Mouse (Mus musculus): Measurements from ENCODE around the gene Ccdc167. TPM values are rescaled to one million over a fixed set of nuclear protein-coding genes. Genes with fewer than 3 reads are reported as not detected.

The Ccdc167 gene
- polyA plus RNA-seq, 1 experiment, result 11.0 TPM

DNA sequence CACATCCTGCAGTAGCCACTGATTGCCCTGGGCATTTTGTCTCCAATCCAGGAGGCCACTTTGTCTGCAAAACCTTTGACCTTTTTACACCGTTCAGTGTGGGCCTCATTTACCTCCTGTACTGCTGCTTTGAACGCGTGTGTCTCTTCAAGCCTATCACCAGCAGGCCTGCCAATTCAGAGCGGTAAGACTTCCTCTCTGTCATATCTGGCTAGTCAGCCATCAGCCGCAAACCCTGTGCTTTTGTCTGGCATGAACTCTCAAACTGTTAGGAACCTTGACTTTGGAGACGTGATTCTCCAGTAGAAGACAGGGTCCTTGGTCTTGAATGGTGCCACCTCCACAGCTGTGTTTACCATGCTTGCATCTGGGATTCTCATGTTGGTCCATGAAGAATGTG is 26.6 kb downstream of the Ccdc167 start:
- no peak overlapping the region for H3K27ac ChIP-seq (ENCODE audit: insufficient read depth, low read length)
- TF ChIP-seq POLR2A (IDR thresholded peaks at IDR 0.05; ENCODE audit: low read depth, low read length), result no peak
- no peak for TF ChIP-seq CTCF (IDR thresholded peaks at IDR 0.05; ENCODE audit: borderline replicate concordance, insufficient read depth, low read length)
- H3K4me3 ChIP-seq (ENCODE audit: insufficient read depth, low read length), result no peak overlapping the region
- H3K4me1 ChIP-seq (ENCODE audit: control insufficient read depth, insufficient read depth, low read length), result no peaks in the 10 kb centered on the region

DNA sequence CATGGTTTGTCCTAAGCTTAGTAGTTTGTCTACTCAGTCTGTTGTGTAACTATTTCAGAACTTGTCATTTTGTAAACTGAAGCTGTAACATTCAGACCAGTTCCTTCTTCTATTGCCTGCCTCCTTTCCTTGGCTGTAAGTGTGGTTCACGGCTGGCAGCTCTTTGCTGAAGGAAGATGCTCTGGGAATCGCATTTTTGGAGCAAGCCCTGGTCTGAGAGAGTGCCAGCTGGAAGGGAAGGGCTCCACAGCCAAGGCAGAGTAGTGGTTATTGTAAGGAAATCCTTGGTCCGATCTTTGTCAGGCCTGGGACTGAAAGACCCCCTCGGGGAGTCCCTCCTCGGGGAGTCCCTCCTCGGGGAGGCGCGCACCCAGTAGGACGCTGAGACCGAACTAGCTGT is 28.2 kb downstream of the Ccdc167 start:
- H3K4me1 ChIP-seq (ENCODE audit: control insufficient read depth, insufficient read depth, low read length), result no peaks in the 10 kb centered on the region
- no peak overlapping the region for H3K27ac ChIP-seq (ENCODE audit: insufficient read depth, low read length)
- TF ChIP-seq POLR2A (IDR thresholded peaks at IDR 0.05; ENCODE audit: low read depth, low read length), result no peak
- TF ChIP-seq CTCF (IDR thresholded peaks at IDR 0.05; ENCODE audit: borderline replicate concordance, insufficient read depth, low read length), result no peak
- H3K4me3 ChIP-seq (ENCODE audit: insufficient read depth, low read length), result no peak overlapping the region

- Histone ChIP-seq H3K4me3 (ENCODE audit: insufficient read depth, low read length) (no peak overlapping the region), H3K4me1 (ENCODE audit: control insufficient read depth, insufficient read depth, low read length) (no peaks in the 10 kb centered on the region), H3K27ac (ENCODE audit: insufficient read depth, low read length) (no peak overlapping the region)
- TF ChIP-seq CTCF (IDR thresholded peaks at IDR 0.05; ENCODE audit: borderline replicate concordance, insufficient read depth, low read length) (no peak), POLR2A (IDR thresholded peaks at IDR 0.05; ENCODE audit: low read depth, low read length) (no peak)
These were observed 29.5 kb downstream of the Ccdc167 start for GRCm38 (mm10) chr17:29687373-29687772.

DNA sequence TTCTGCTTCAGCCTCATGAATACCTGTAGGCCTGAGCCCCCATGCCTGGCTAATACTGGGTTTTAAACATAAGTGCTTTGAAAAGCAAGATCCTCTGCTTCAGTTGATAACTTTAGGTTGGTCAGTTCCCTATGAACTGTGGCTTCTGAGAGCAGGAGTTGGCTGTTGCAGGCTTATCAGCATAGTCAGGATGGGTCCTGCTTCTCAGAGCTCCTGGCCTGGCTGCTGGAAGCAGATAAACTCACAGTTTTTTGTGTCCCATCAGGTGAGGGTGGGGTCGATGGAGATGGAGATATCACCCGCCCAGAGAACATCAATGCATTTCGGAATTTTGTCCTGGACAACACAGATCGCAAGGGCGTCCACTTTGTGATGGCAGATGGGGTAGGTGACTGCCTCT is 30.1 kb downstream of the Ccdc167 start:
- H3K4me1 ChIP-seq (ENCODE audit: control insufficient read depth, insufficient read depth, low read length), result no peaks in the 10 kb centered on the region
- no peak overlapping the region for H3K4me3 ChIP-seq (ENCODE audit: insufficient read depth, low read length)
- TF ChIP-seq POLR2A (IDR thresholded peaks at IDR 0.05; ENCODE audit: low read depth, low read length), result no peak
- no peak for TF ChIP-seq CTCF (IDR thresholded peaks at IDR 0.05; ENCODE audit: borderline replicate concordance, insufficient read depth, low read length)
- H3K27ac ChIP-seq (ENCODE audit: insufficient read depth, low read length), result no peak overlapping the region

GRCm38 (mm10) chr17:29684275-29684674 is 32.6 kb downstream of the Ccdc167 start:
- Histone ChIP-seq H3K27ac (ENCODE audit: insufficient read depth, low read length) (no peak overlapping the region), H3K4me3 (ENCODE audit: insufficient read depth, low read length) (no peak overlapping the region), H3K4me1 (ENCODE audit: control insufficient read depth, insufficient read depth, low read length) (no peaks in the 10 kb centered on the region)
- no peak for TF ChIP-seq CTCF (IDR thresholded peaks at IDR 0.05; ENCODE audit: borderline replicate concordance, insufficient read depth, low read length)
- no peak for TF ChIP-seq POLR2A (IDR thresholded peaks at IDR 0.05; ENCODE audit: low read depth, low read length)

- Histone ChIP-seq H3K27ac (ENCODE audit: insufficient read depth, low read length) (no peak overlapping the region), H3K4me1 (ENCODE audit: control insufficient read depth, insufficient read depth, low read length) (no peaks in the 10 kb centered on the region), H3K4me3 (ENCODE audit: insufficient read depth, low read length) (no peak overlapping the region)
- no peak for TF ChIP-seq POLR2A (IDR thresholded peaks at IDR 0.05; ENCODE audit: low read depth, low read length)
- TF ChIP-seq CTCF (IDR thresholded peaks at IDR 0.05; ENCODE audit: borderline replicate concordance, insufficient read depth, low read length), result no peak
These were observed 33.7 kb downstream of the Ccdc167 start for GRCm38 (mm10) chr17:29683127-29683526.

- no peaks in the 10 kb centered on the region for H3K4me1 ChIP-seq (ENCODE audit: control insufficient read depth, insufficient read depth, low read length)
- no peak overlapping the region for H3K4me3 ChIP-seq (ENCODE audit: insufficient read depth, low read length)
- no peak for TF ChIP-seq CTCF (IDR thresholded peaks at IDR 0.05; ENCODE audit: borderline replicate concordance, insufficient read depth, low read length)
- no peak for TF ChIP-seq POLR2A (IDR thresholded peaks at IDR 0.05; ENCODE audit: low read depth, low read length)
- no peak overlapping the region for H3K27ac ChIP-seq (ENCODE audit: insufficient read depth, low read length)
These were observed 34.6 kb downstream of the Ccdc167 start for GRCm38 (mm10) chr17:29682261-29682660.

- H3K4me3 ChIP-seq (ENCODE audit: insufficient read depth, low read length), result no peak overlapping the region
- no peaks in the 10 kb centered on the region for H3K4me1 ChIP-seq (ENCODE audit: control insufficient read depth, insufficient read depth, low read length)
- no peak overlapping the region for H3K27ac ChIP-seq (ENCODE audit: insufficient read depth, low read length)
- TF ChIP-seq POLR2A (IDR thresholded peaks at IDR 0.05; ENCODE audit: low read depth, low read length) (no peak), CTCF (IDR thresholded peaks at IDR 0.05; ENCODE audit: borderline replicate concordance, insufficient read depth, low read length) (no peak)
These were observed 35.2 kb downstream of the Ccdc167 start for GRCm38 (mm10) chr17:29681669-29682068.

DNA sequence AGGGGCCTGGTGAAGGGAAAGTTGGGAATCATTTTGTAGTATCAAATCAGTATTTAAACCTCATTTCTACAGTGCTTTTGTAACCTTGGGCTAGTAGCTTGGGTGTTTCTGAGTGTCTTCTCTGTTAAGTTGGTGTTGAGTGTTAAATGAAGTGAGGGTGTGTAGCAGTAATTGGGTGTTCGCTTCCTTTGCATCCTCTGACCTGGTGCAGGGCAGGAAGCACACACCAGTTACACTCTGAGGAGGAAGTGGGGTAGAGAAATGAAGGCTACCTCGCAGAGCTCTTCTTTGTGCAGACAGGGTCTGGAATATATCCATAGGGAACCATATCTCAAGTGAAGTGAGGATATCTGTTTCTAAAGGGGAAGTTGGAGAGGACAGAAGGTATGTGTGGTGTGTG is 35.9 kb downstream of the Ccdc167 start:
- H3K27ac ChIP-seq (ENCODE audit: insufficient read depth, low read length), result no peak overlapping the region

DNA sequence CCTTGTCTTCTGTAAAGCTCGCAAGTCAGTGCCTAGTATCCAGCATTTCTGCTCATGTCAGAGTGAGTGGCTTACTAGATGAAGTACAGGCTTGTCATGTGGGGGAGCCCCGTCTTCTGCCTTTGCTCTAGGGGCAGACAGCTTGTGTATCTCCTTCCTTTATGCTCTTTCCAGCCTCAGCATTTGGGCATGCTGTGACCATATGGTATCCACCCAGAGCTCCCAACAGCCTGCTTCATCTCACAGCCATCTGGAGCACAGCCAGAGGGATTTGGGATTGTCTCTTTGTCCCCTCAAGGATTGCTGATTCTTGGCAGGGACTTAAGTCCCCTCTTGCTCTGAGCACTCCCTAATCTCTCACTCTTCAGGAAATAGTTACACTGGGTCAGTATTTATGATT is 36.7 kb downstream of the Ccdc167 start:
- H3K4me1 ChIP-seq (ENCODE audit: control insufficient read depth, insufficient read depth, low read length), result no peaks in the 10 kb centered on the region
- H3K27ac ChIP-seq (ENCODE audit: insufficient read depth, low read length), result no peak overlapping the region
- no peak overlapping the region for H3K4me3 ChIP-seq (ENCODE audit: insufficient read depth, low read length)
- TF ChIP-seq POLR2A (IDR thresholded peaks at IDR 0.05; ENCODE audit: low read depth, low read length) (no peak), CTCF (IDR thresholded peaks at IDR 0.05; ENCODE audit: borderline replicate concordance, insufficient read depth, low read length) (no peak)

More for the DNA sequence above, 35.9 kb downstream of the Ccdc167 start:
- Histone ChIP-seq H3K4me1 (ENCODE audit: control insufficient read depth, insufficient read depth, low read length) (no peaks in the 10 kb centered on the region), H3K4me3 (ENCODE audit: insufficient read depth, low read length) (no peak overlapping the region)
- TF ChIP-seq CTCF (IDR thresholded peaks at IDR 0.05; ENCODE audit: borderline replicate concordance, insufficient read depth, low read length) (no peak), POLR2A (IDR thresholded peaks at IDR 0.05; ENCODE audit: low read depth, low read length) (no peak)

All from embryonic fibroblast, embryonic 13.5 days (primary cell).